Mouse (Mus musculus): ENCODE results near the gene Gtf2f1.

- TF ChIP-seq CTCF (conservative IDR thresholded peaks at IDR 0.05; ENCODE audit: insufficient read depth, insufficient read length, low read depth, low read length) (no peak), POLR2A (IDR thresholded peaks at IDR 0.05; ENCODE audit: low read depth, low read length) (no peak)
Measured at GRCm38 (mm10) chr17:56995046-56995445, 16.0 kb downstream of the Gtf2f1 start.

All from kidney, adult 2 months (tissue).